Mouse (Mus musculus) E14TG2a.4 (cell line): ENCODE data around the gene Gm20379.

Source experiments
- CTCF ChIP-seq: conservative IDR thresholded peaks from 2 replicates; pipeline ENCODE4 v1.5.1; 2014; ENCODE audit warnings: low read length
- NANOG ChIP-seq: IDR thresholded peaks from 2 replicates; pipeline ENCODE4 v1.6.1; 2014; ENCODE audit warnings: borderline replicate concordance, low read length, mixed read lengths

DNA sequence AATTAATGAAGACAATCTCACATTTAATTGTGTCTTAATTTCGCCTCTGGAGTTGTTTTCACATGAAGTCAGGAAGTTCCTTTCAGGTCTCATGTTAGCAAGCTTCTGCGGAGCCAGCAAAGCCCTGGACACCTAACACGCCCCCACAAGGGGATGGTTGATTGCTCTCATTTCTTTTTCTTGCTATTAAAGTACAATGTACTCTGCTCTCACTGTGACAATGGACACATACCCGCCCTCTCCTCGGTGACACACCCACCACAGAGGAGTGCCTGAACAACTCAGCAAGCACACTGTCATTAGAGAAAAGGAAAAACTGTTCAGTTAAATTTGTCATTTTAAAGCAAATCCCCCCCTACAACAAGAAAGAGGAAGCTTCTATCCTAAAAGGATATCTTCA, 40.6 kb downstream of the Gm20379 start:
- TF ChIP-seq CTCF = no peak
- no peak for TF ChIP-seq NANOG
